Mouse (Mus musculus): ENCODE measurements around the gene Tnfrsf14.

DNA sequence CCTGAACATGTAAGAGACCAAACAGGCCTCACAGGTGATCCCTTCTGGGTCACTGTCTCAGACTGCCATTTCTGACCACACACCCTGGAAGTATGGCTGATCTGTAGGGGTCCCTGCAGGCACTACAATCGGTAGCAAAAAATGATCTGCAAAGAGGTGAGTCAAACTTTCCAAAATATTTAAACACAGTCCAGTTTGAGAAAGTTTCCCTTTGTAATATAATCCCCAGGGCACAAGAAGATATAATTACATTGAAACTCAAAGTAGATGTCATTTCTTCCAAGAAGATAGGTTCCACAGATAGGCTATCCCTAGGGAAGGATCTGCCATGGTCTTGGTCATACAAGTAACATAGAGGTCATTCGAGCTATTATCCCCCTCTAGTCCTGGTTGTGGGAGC is 26.0 kb downstream of the Tnfrsf14 start:
- no peak for TF ChIP-seq CTCF (IDR thresholded peaks at IDR 0.05; ENCODE audit: borderline replicate concordance, insufficient read depth, low read length)
- no peak for TF ChIP-seq POLR2A (IDR thresholded peaks at IDR 0.05; ENCODE audit: low read depth, low read length)

Data from embryonic fibroblast, embryonic 13.5 days (primary cell).